Mouse (Mus musculus) megakaryocyte, embryonic 14.5 days (primary cell): ENCODE results near the gene Rnf208. TPM values are rescaled to one million over a fixed set of nuclear protein-coding genes. Genes with fewer than 3 reads are reported as not detected.
"Not testable (repeated sequence)": the region's sequence is repeated elsewhere in the genome, so short reads cannot be mapped to it uniquely, and the experiment has no call there.

Source experiments
- H3K27me3 ChIP-seq: replicated peaks from 2 replicates; pipeline ENCODE3; 2012; ENCODE audit warnings: inconsistent platforms
- H3K36me3 ChIP-seq: replicated peaks from 2 replicates; pipeline ENCODE3; 2012; ENCODE audit warnings: low read length, inconsistent platforms, mixed read lengths
- H3K4me1 ChIP-seq: 2 replicates; pipeline ENCODE4 v1.6.1; 2012; ENCODE audit warnings: inconsistent platforms
- H3K4me3 ChIP-seq: replicated peaks from 2 replicates; pipeline ENCODE3; 2012; ENCODE audit warnings: moderate library complexity, mild to moderate bottlenecking, inconsistent platforms
- H3K9me3 ChIP-seq: 2 replicates; pipeline ENCODE4 v1.6.1; 2012; ENCODE audit warnings: inconsistent platforms
- FLI1 ChIP-seq: IDR thresholded peaks from 2 replicates; pipeline ENCODE4 v1.6.1; 2012; ENCODE audit warnings: low read length, inconsistent platforms, mixed read lengths
- GATA1 ChIP-seq: IDR thresholded peaks from 3 replicates; pipeline ENCODE4 v1.6.1; 2012; ENCODE audit warnings: mixed read lengths, low read length, inconsistent platforms, borderline replicate concordance
- polyA plus RNA-seq: library from polyadenylated mRNA; stranded (reverse); fragments of >175 nt; gene quantifications from 2 replicates; pipeline ENCODE4 v1.2.3, GENCODE M21; 2012; ENCODE audit warnings: low replicate concordance; ENCODE audit not compliant: insufficient read depth

Gene Rnf208
- polyA plus RNA-seq, 1 experiment = 3.8 TPM

DNA sequence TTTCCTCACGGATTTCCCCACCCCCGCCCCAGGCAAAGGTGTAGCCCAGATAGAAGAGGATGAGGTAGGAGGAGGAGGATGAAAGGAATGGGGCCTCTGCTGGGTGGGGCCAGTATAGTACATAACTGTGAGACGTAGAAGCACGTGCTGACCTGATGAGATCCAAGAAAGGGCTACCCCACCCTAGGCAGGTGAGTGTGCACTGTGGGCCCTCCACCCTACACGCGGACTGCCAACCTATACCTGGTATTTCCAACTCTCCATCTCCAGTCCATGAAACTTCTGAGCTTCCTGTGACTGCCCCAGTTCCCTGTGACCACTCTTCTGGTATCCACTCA is 648 bp upstream of the Rnf208 start:
- Histone ChIP-seq H3K9me3 (no peaks in the 10 kb centered on the region), H3K4me3 (peak overlapping the region; percentile 89), H3K27me3 (peaks cover 73% of the 10 kb centered on the region), H3K4me1 (peaks cover 45% of the 10 kb centered on the region), H3K36me3 (peaks cover 24% of the 10 kb centered on the region)
- TF ChIP-seq GATA1 (no peak), FLI1 (no peak)

- Histone ChIP-seq H3K36me3 (peaks cover 43% of the 10 kb centered on the region), H3K4me3 (no peak overlapping the region), H3K9me3 (no peaks in the 10 kb centered on the region), H3K27me3 (peaks cover 56% of the 10 kb centered on the region), H3K4me1 (peaks cover 35% of the 10 kb centered on the region)
- TF ChIP-seq FLI1 = no peak
- no peak for TF ChIP-seq GATA1
These were observed 1.3 kb downstream of the Rnf208 start for GRCm38 (mm10) chr2:25243342-25243741.

DNA sequence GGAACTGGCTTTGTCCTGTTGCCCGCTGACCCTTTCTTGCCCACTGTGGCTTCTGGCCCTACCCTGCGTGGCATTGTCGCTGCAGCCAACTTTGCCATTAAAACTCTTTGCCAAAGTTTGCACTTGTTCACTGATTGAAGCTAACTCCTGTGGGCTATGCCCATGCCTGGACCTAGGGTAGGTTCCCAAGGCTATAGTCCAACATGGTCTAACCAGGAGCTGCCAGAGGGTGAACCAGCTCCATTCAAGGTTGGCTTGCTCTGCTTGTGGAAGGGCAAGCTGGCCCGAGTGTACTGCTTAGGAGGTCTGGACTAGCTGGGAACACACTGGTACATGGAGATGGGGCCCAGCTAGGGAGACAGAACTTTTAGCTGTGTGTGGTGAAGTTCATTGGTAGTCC is 2.1 kb downstream of the Rnf208 start:
- TF ChIP-seq FLI1 = no peak
- TF ChIP-seq GATA1 = no peak
- Histone ChIP-seq H3K27me3 (peaks cover 51% of the 10 kb centered on the region), H3K36me3 (peaks cover 51% of the 10 kb centered on the region), H3K9me3 (no peaks in the 10 kb centered on the region), H3K4me3 (peak overlapping the region; percentile 57), H3K4me1 (peaks cover 31% of the 10 kb centered on the region)

DNA sequence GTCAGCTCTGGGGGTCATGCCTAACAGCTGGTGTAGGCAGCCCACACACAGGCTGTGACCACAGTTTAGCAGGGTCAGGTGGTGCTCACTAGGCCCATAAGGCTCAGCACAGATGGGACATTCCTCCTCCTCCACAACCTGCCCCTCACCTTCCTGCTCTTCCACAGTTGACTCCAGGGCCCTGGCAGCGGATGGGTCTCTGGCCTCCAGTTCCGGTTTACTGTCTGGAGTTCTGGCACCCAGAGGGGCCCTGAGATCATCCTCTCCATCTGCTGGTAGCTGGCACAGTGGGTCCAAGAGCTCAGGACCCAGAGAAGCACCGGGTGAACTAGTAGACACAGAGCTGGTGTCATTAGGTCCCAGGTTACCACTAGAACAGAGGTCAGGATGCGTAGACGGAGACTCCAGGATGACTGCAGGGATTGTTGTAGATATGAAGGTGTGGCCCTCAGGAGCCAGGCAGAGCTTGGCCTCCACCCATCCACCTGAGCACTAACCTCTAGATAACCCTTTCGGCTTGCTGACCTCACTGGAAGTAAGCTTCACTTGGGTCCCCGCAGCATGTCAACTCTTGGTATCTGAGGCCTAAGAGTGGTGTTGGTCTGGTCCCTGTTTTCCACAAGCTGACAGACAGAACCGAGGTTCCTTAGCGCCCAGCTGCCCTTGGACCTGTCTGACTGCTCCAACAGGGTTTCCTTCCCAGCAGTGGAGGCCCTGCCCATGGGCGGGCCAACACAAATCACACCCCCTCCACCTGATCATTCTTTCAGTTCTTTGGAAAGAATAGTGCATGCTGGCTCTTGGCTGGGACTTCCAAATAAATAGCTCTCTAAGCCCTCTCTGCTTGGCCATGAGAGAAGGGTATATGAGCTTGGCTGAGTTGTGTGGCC is 4.4 kb downstream of the Rnf208 start, which contains the start of gene AL732309.1:
Gene AL732309.1, minus strand, starts transcription at position 681 of the 890 bp plus-strand sequence.
- Histone ChIP-seq H3K36me3 (peaks cover 74% of the 10 kb centered on the region), H3K9me3 (no peaks in the 10 kb centered on the region), H3K27me3 (peaks cover 28% of the 10 kb centered on the region), H3K4me1 (peaks cover 28% of the 10 kb centered on the region), H3K4me3 (peak within 1 kb of the TSS; percentile 31)
- TF ChIP-seq GATA1 = no peak
- TF ChIP-seq FLI1 = no peak

DNA sequence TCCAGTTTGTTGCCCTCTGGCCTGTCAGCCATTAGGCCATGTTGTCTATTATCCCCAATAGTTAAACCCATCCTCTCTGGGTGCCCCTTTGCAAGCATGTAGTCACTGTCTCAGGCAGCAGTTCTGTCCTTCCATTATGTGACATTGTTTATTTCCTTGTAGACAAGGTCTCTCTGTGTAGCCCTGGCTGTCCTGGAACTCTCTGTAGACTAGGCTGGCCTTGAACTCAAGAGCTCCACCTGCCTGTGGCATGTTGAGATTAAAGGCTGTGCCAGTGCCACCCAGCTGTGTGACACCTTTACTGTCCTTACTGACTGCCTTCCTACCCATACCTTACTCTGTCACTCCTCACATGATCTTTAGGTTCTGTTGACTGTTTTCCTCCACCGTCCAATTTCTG is 10.3 kb downstream of the Rnf208 start:
- peaks cover 44% of the 10 kb centered on the region for H3K4me1 ChIP-seq
- H3K9me3 ChIP-seq = no peaks in the 10 kb centered on the region
- peaks cover 66% of the 10 kb centered on the region for H3K36me3 ChIP-seq
- no peak overlapping the region for H3K4me3 ChIP-seq
- TF ChIP-seq FLI1 (no peak), GATA1 (no peak)
- no peaks in the 10 kb centered on the region for H3K27me3 ChIP-seq

DNA sequence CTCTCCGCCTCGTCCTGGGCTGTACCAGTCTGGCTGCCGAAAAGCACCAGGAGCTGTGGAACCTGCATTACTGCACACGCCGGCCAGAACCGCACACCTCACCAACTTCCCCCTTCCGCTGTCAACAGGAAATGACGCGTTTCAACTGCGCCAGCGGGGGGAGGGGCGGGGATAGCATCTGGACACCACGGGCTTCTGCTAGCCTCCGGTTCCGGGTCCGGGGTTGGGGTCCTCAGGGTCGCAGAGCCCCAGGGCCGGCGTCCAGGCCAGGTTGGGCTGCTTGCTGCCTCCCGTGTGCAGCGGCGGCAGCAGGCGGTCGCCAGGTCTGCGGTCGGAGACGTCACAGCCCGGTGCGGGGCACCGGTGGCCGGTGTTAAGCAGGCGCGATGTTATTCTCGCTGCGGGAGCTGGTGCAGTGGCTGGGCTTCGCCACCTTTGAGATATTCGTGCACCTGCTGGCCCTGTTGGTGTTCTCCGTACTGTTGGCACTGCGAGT is 13.3 kb downstream of the Rnf208 start, which contains the start of gene Tmem203:
Gene Tmem203, plus strand, starts transcription at position 156 of the 496 bp plus-strand sequence.
- Histone ChIP-seq H3K4me3 (peak within 1 kb of the TSS; percentile 91), H3K4me1 (peaks cover 53% of the 10 kb centered on the region), H3K27me3 (no peaks in the 10 kb centered on the region), H3K9me3 (no peaks in the 10 kb centered on the region), H3K36me3 (peaks cover 36% of the 10 kb centered on the region)
- TF ChIP-seq GATA1 (no peak), FLI1 (peak; percentile 63; the same call in 1 of the 2 replicates)

DNA sequence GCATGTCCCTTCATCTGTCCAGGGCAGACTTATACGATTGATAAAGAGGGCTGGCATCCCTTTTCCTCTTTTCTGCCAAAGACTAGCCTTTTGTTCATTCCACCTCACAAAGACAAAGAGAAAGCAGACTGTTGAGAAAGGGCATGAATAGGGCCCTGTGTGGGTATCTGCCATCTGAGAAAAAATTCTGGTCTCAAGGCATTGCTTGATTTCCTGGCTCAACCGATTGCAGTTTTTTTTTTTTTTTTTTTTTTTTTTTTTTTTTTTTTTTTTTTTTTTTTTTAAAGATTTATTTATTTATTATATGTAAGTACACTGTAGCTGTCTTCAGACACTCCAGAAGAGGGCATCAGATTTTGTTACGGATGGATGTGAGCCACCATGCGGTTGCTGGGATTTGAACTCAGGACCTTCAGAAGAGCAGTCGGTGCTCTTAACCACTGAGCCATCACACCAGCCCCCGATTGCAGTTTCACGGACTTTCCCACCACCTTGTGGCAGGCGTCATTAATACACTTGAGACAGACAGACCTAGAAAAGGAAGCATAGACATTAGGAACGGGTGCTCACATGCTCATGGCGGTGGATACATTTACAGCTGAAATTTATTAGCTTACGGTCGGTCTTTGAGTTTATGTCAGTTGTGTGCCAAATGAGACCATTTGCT is 14.5 kb downstream of the Rnf208 start:
- H3K4me3 ChIP-seq = peak overlapping the region; percentile 91
- H3K36me3 ChIP-seq = peaks cover 24% of the 10 kb centered on the region
- not testable (repeated sequence) for H3K9me3 ChIP-seq, H3K27me3 ChIP-seq
- peaks cover 53% of the 10 kb centered on the region for H3K4me1 ChIP-seq

DNA sequence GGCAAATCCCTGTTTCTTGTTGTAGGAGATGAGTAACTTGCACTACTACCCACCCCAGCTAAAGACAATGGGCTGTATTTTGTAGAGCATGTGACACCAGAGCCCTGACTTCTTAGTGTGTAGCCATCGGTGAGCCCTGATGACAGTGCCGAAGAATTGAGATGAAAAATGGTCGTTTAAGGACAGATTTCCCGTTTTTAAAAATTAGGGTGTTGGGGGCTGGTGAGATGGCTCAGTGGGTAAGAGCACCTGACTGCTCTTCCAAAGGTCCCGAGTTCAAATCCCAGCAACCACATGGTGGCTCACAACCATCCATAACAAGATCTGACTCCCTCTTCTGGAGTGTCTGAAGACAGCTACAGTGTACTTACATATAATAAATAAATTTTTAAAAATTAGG is 15.2 kb downstream of the Rnf208 start:
- H3K9me3 ChIP-seq, H3K27me3 ChIP-seq: not testable (repeated sequence)
- Histone ChIP-seq H3K4me3 (peak overlapping the region; percentile 85), H3K36me3 (peaks cover 17% of the 10 kb centered on the region), H3K4me1 (peaks cover 57% of the 10 kb centered on the region)

DNA sequence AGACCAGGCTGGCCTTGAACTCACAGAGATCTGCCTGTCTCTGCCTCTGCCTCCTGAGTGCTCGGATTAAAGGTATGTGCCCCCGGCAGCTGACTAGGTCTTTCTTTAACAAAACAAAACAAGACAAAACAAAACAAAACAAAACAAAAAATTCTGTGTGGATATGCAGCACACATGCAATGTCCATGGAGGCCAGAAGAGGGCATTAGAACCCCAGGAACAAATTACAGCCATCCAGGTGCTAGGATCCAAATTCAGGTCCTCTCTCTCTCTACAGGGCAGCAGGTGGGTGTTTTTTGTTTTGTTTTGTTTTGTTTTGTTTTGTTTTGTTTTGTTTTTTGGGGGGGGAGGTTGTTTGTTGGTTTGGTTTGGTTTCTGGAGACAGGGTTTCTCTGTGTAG is 16.8 kb downstream of the Rnf208 start:
- Histone ChIP-seq H3K9me3 (no peaks in the 10 kb centered on the region), H3K36me3 (peaks cover 3% of the 10 kb centered on the region), H3K4me3 (no peak overlapping the region)

GRCm38 (mm10) chr2:25261870-25262269 is 19.8 kb downstream of the Rnf208 start:
- H3K27me3 ChIP-seq = no peaks in the 10 kb centered on the region
- TF ChIP-seq GATA1 = no peak
- no peak for TF ChIP-seq FLI1
- H3K4me1 ChIP-seq = peaks cover 68% of the 10 kb centered on the region
- H3K9me3 ChIP-seq = no peaks in the 10 kb centered on the region
- H3K4me3 ChIP-seq = peak overlapping the region; percentile 96
- H3K36me3 ChIP-seq = peaks cover 16% of the 10 kb centered on the region

More for the DNA sequence above, 16.8 kb downstream of the Rnf208 start:
- Histone ChIP-seq H3K27me3 (no peaks in the 10 kb centered on the region), H3K4me1 (peaks cover 59% of the 10 kb centered on the region)
- no peak for TF ChIP-seq FLI1
- TF ChIP-seq GATA1 = no peak
